Mouse (Mus musculus) CH12.LX (cell line): Measurements from ENCODE around the gene H2-Q10. TPM values are rescaled to one million over a fixed set of nuclear protein-coding genes. Genes with fewer than 3 reads are reported as not detected.
"Not testable (repeated sequence)": the region's sequence is repeated elsewhere in the genome, so short reads cannot be mapped to it uniquely, and the experiment has no call there.

ENCODE experiments used
- DNase-seq: peaks from one replicate; pipeline ENCODE4 v3.0.0-alpha.2; 2013; ENCODE audit errors: extremely low read depth
- H3K27ac ChIP-seq: 2 replicates; pipeline ENCODE4 v1.5.1; 2012; ENCODE audit warnings: low read depth, mild to moderate bottlenecking, control low read depth, moderate library complexity; ENCODE audit not compliant: insufficient read depth
- H3K27me3 ChIP-seq: replicated peaks from 2 replicates; pipeline ENCODE3; 2012; ENCODE audit warnings: inconsistent platforms
- H3K36me3 ChIP-seq, 2 experiments: replicated peaks in 1 of 2; 2 replicates each; pipeline versions ENCODE3 to v1.6.1; 2012; ENCODE audit warnings: inconsistent platforms in 1 of 2, low read length in 1 of 2, mild to moderate bottlenecking in 1 of 2, mixed read lengths in 1 of 2, moderate library complexity in 1 of 2; ENCODE audit not compliant: control insufficient read depth in 1 of 2, insufficient read depth in 1 of 2
- H3K4me1 ChIP-seq, 2 experiments: 2 replicates each; pipeline ENCODE4 v1.6.1; 2012; ENCODE audit warnings: inconsistent platforms in 1 of 2, moderate library complexity in 1 of 2; ENCODE audit not compliant: insufficient read depth in 2 of 2, control insufficient read depth in 1 of 2
- H3K4me2 ChIP-seq: 2 replicates; pipeline ENCODE4 v1.6.1; 2012; ENCODE audit warnings: low read depth, mild to moderate bottlenecking, control low read depth; ENCODE audit not compliant: poor library complexity, insufficient read depth, severe bottlenecking
- H3K4me3 ChIP-seq, 3 experiments: fragments of 150-350 bp in 1 of 3; sonication (generic) in 1 of 3; replicated peaks in 1 of 3; 2 replicates each; pipeline versions ENCODE3 to v1.5.1; 2011 to 2012; ENCODE audit warnings: low read depth in 2 of 3, low read length in 2 of 3, mild to moderate bottlenecking in 2 of 3, moderate library complexity in 2 of 3, control low read depth in 1 of 3, improper control_type of control experiment in 1 of 3, inconsistent platforms in 1 of 3, mixed read lengths in 1 of 3; ENCODE audit not compliant: poor library complexity in 1 of 3
- H3K79me2 ChIP-seq: replicated peaks from 2 replicates; pipeline ENCODE4 v1.6.1; 2012; ENCODE audit warnings: mild to moderate bottlenecking, moderate library complexity; ENCODE audit not compliant: control insufficient read depth, poor library complexity, insufficient read depth, severe bottlenecking; ENCODE audit errors: extremely low read depth
- H3K9ac ChIP-seq: 2 replicates; pipeline ENCODE4 v1.6.1; 2012; ENCODE audit warnings: low read depth, mild to moderate bottlenecking, control low read depth, moderate library complexity; ENCODE audit not compliant: insufficient read depth
- H3K9me3 ChIP-seq: replicated peaks from 2 replicates; pipeline ENCODE3; 2012; ENCODE audit warnings: low read length, inconsistent platforms, mixed read lengths
- CTCF ChIP-seq, 2 experiments: IDR thresholded peaks in 1 of 2; conservative IDR thresholded peaks in 1 of 2; 2 replicates each; pipeline ENCODE4 v1.5.1; 2011 to 2012; ENCODE audit warnings: low read depth in 2 of 2, low read length in 2 of 2, improper control_type of control experiment in 1 of 2, inconsistent platforms in 1 of 2, mild to moderate bottlenecking in 1 of 2, moderate library complexity in 1 of 2
- ETS1 ChIP-seq: conservative IDR thresholded peaks from 2 replicates; pipeline ENCODE4 v1.6.1; 2012; ENCODE audit warnings: low read depth, mild to moderate bottlenecking, inconsistent platforms, low read length, improper control_type of control experiment, moderate library complexity
- GABPA ChIP-seq: IDR thresholded peaks from 2 replicates; pipeline ENCODE4 v1.6.1; 2012; ENCODE audit warnings: low read depth, low read length, improper control_type of control experiment, inconsistent platforms; ENCODE audit not compliant: insufficient replicate concordance
- MAFK ChIP-seq: IDR thresholded peaks from 2 replicates; pipeline ENCODE4 v1.6.1; 2011; ENCODE audit warnings: low read length, improper control_type of control experiment; ENCODE audit not compliant: insufficient replicate concordance
- MAX ChIP-seq: IDR thresholded peaks from 2 replicates; pipeline ENCODE4 v1.6.1; 2011; ENCODE audit warnings: low read length, improper control_type of control experiment
- PAX5 ChIP-seq: IDR thresholded peaks from 2 replicates; pipeline ENCODE4 v1.6.1; 2012; ENCODE audit warnings: low read length, inconsistent platforms, mixed read lengths
- RAD21 ChIP-seq: IDR thresholded peaks from 2 replicates; pipeline ENCODE4 v1.6.1; 2011; ENCODE audit warnings: low read depth, mild to moderate bottlenecking, low read length, improper control_type of control experiment, moderate library complexity
- SIN3A ChIP-seq: IDR thresholded peaks from 2 replicates; pipeline ENCODE4 v1.6.1; 2012; ENCODE audit warnings: low read length, improper control_type of control experiment, inconsistent platforms
- SMC3 ChIP-seq: IDR thresholded peaks from 2 replicates; pipeline ENCODE4 v1.6.1; 2011; ENCODE audit warnings: low read depth, low read length, improper control_type of control experiment
- UBTF ChIP-seq: IDR thresholded peaks from 2 replicates; pipeline ENCODE4 v1.6.1; 2012; ENCODE audit warnings: low read depth, mild to moderate bottlenecking, inconsistent platforms, low read length, improper control_type of control experiment, moderate library complexity
- USF1 ChIP-seq: IDR thresholded peaks from 2 replicates; pipeline ENCODE4 v1.6.1; 2014; ENCODE audit warnings: low read depth, mild to moderate bottlenecking, inconsistent platforms, low read length, improper control_type of control experiment
- ZNF384 ChIP-seq: IDR thresholded peaks from 2 replicates; pipeline ENCODE4 v1.6.1; 2012; ENCODE audit warnings: low read depth, low read length, improper control_type of control experiment, inconsistent platforms
- dilution Hi-C: fragments of 300-500 bp; cut with MboI; formaldehyde crosslinking; loops from 2 replicates; pipeline ENCODE4 v1.14.3; 2020; ENCODE audit warnings: low sequenced_read_pairs; ENCODE audit not compliant: extremely low pct_unique_long_range_greater_than_20kb, extremely low pct_ligation_motif_present
- in situ Hi-C: fragments of 300-500 bp; cut with MboI; formaldehyde crosslinking; loops from 3 replicates; pipeline ENCODE4 v1.14.3; 2019; ENCODE audit warnings: low sequenced_read_pairs, low pct_ligation_motif_present, low pct_unique_long_range_greater_than_20kb, mixed read lengths
- polyA plus RNA-seq: library from polyadenylated mRNA; unstranded; fragments of >175 nt; gene quantifications from 2 replicates; pipeline ENCODE4 v1.2.1, GENCODE M21; 2012; ENCODE audit warnings: low read depth; ENCODE audit not compliant: insufficient read length
- total RNA-seq, 2 experiments: library from RNA; depleted of rRNA; stranded (reverse); fragments of 300-350 nt in 1 of 2; fragments of >200 nt in 1 of 2; gene quantifications; 2 replicates each; pipeline ENCODE4 v1.2.3; 2012 to 2014

Gene H2-Q10
- total and polyA plus RNA-seq, 3 experiments = 0.62 to 60.0 (median 2.4) TPM

- dilution Hi-C loops, DNase-seq, H3K27ac ChIP-seq, H3K27me3 ChIP-seq, H3K79me2 ChIP-seq, H3K4me3 ChIP-seq, in situ Hi-C loops, H3K9me3 ChIP-seq, H3K4me2 ChIP-seq, H3K9ac ChIP-seq: not testable (repeated sequence)
- H3K36me3 ChIP-seq = peaks cover 9 to 14% of the 10 kb centered on the region in 2 experiments
- peak; percentile 48 for TF ChIP-seq ZNF384
- peak in 1 of 2 experiments; percentile 42; a peak in 2 of 4 replicates for TF ChIP-seq CTCF (conservative IDR thresholded peaks at IDR 0.05 in 1 of 2, IDR thresholded peaks at IDR 0.05 in 1 of 2; ENCODE audit: low read depth in 2 of 2, low read length in 2 of 2)
- peaks cover 0 to 18% of the 10 kb centered on the region in 2 experiments; a peak in 2 of 4 replicates for H3K4me1 ChIP-seq
These were observed 38.4 kb downstream of the H2-Q10 start for GRCm38 (mm10) chr17:35508279-35508678.

GRCm38 (mm10) chr17:35509284-35509683 lies 39.4 kb downstream of the H2-Q10 start:
- no peak overlapping the region for H3K9ac ChIP-seq
- TF ChIP-seq USF1 (no peak), CTCF (conservative IDR thresholded peaks at IDR 0.05 in 1 of 2, IDR thresholded peaks at IDR 0.05 in 1 of 2; ENCODE audit: low read depth in 2 of 2, low read length in 2 of 2) (peak in 1 of 2 experiments; percentile 74; a peak in 2 of 4 replicates), SMC3 (peak; percentile 71), RAD21 (peak; percentile 49), MAFK (no peak), MAX (peak; percentile 43; the same call in 1 of the 2 replicates), UBTF (0 out of 2 replicates have a peak, but pooled peaks have one; percentile 32), ETS1 (no peak)
- no peaks in the 10 kb centered on the region for H3K9me3 ChIP-seq
- no peak overlapping the region for H3K4me3 ChIP-seq
- H3K4me1 ChIP-seq = peaks cover under 1 to 15% of the 10 kb centered on the region in 2 experiments; a peak in 2 of 4 replicates
- no peaks in the 10 kb centered on the region for H3K27me3 ChIP-seq
- dilution Hi-C loops (no loop called here), in situ Hi-C loops (no loop called here)
- H3K36me3 ChIP-seq = peaks cover 9 to 24% of the 10 kb centered on the region in 2 experiments
- peak; percentile 52 for DNase-seq
- no peak overlapping the region for H3K4me2 ChIP-seq
- no peak overlapping the region for H3K27ac ChIP-seq
- H3K79me2 ChIP-seq = no peaks in the 10 kb centered on the region

GRCm38 (mm10) chr17:35512916-35513626 lies 43.2 kb downstream of the H2-Q10 start:
- peaks cover 7 to 40% of the 10 kb centered on the region in 2 experiments; a peak in 3 of 4 replicates for H3K4me1 ChIP-seq
- peak; percentile 20 for TF ChIP-seq RAD21
- no peak for TF ChIP-seq GABPA
- no peak for TF ChIP-seq PAX5
- TF ChIP-seq CTCF (conservative IDR thresholded peaks at IDR 0.05 in 1 of 2, IDR thresholded peaks at IDR 0.05 in 1 of 2; ENCODE audit: low read depth in 2 of 2, low read length in 2 of 2) = peak in 1 of 2 experiments; percentile 50; a peak in 2 of 4 replicates
- no peak for TF ChIP-seq SIN3A
- TF ChIP-seq SMC3 = no peak
- no peak overlapping the region for H3K4me3 ChIP-seq
- peaks cover 9 to 38% of the 10 kb centered on the region in 2 experiments for H3K36me3 ChIP-seq
- H3K9ac ChIP-seq = no peak overlapping the region
- H3K79me2 ChIP-seq = peaks cover 5% of the 10 kb centered on the region; the same call in 1 of the 2 replicates
- no peak overlapping the region for H3K27ac ChIP-seq
- no peak for DNase-seq
- H3K27me3 ChIP-seq = no peaks in the 10 kb centered on the region
- dilution Hi-C loops (no loop called here), in situ Hi-C loops (no loop called here)
- H3K4me2 ChIP-seq = no peak overlapping the region
- H3K9me3 ChIP-seq = no peaks in the 10 kb centered on the region
